Mouse (Mus musculus) embryonic facial prominence, embryonic 13.5 days (tissue): ENCODE results near the gene Iqgap2. TPM values are rescaled to one million over a fixed set of nuclear protein-coding genes. Genes with fewer than 3 reads are reported as not detected.

Experiments
- ATAC-seq: fragments of 200-750 bp; cut with Nextera tagmentation; 2 replicates; pipeline ENCODE4 v1.8.0; 2017; ENCODE audit warnings: low read depth; ENCODE audit not compliant: insufficient number of reproducible peaks, insufficient read depth, low FRiP score, low TSS enrichment
- H3K27ac ChIP-seq: fragments of 300-500 bp; sonication (generic); 2 replicates; pipeline ENCODE4 v1.5.1; 2015; ENCODE audit warnings: moderate library complexity, mild to moderate bottlenecking, inconsistent platforms
- H3K27me3 ChIP-seq: fragments of 300-500 bp; sonication (generic); 2 replicates; pipeline ENCODE4 v1.6.1; 2015; ENCODE audit warnings: mild to moderate bottlenecking, inconsistent platforms
- H3K36me3 ChIP-seq: fragments of 300-500 bp; sonication (generic); 2 replicates; pipeline ENCODE4 v1.6.1; 2015; ENCODE audit warnings: mild to moderate bottlenecking, inconsistent platforms
- H3K4me1 ChIP-seq: fragments of 300-500 bp; sonication (generic); 2 replicates; pipeline ENCODE4 v1.6.1; 2015; ENCODE audit warnings: inconsistent platforms
- H3K4me2 ChIP-seq: fragments of 300-500 bp; sonication (generic); 2 replicates; pipeline ENCODE4 v1.6.1; 2015; ENCODE audit warnings: moderate library complexity, mild to moderate bottlenecking, inconsistent platforms
- H3K4me3 ChIP-seq: fragments of 300-500 bp; sonication (generic); 2 replicates; pipeline ENCODE4 v1.5.1; 2015; ENCODE audit warnings: mild to moderate bottlenecking, inconsistent platforms
- H3K9ac ChIP-seq: fragments of 300-500 bp; sonication (generic); 2 replicates; pipeline ENCODE4 v1.6.1; 2015; ENCODE audit warnings: mild to moderate bottlenecking, inconsistent platforms
- H3K9me3 ChIP-seq: fragments of 300-500 bp; sonication (generic); 2 replicates; pipeline ENCODE4 v1.6.1; 2016; ENCODE audit warnings: inconsistent platforms
- WGBS: fragments of 180-500 bp; shearing (Covaris S2); methylation state at CpG from one replicate; pipeline ENCODE4 v1.1.7; 2015; ENCODE audit warnings: mixed read lengths; 5-methylcytosine and 5-hydroxymethylcytosine counted together
- polyA plus RNA-seq: library from polyadenylated mRNA; unstranded; fragments of >200 nt; fragmentation: Nextera tagmentation; extraction: Ambion mirVana; gene quantifications from 2 replicates; pipeline ENCODE4 v1.2.1, GENCODE M21; 2015

Iqgap2 gene
- polyA plus RNA-seq, 1 experiment from 2014 or later = 15.1 TPM

- no peak overlapping the region for H3K4me3 ChIP-seq
- H3K9me3 ChIP-seq = 0 out of 2 replicates have a peak, but pooled peaks cover 4% of the 10 kb centered on the region
- 71% methylated on average over 6 of the region's 6 CpGs for WGBS
- H3K4me2 ChIP-seq = no peak overlapping the region
- no peak overlapping the region for H3K27ac ChIP-seq
- H3K27me3 ChIP-seq = no peaks in the 10 kb centered on the region
- 0 out of 2 replicates have a peak, but pooled peaks cover 5% of the 10 kb centered on the region for H3K4me1 ChIP-seq
- ATAC-seq = no peak
- no peak overlapping the region for H3K9ac ChIP-seq
- H3K36me3 ChIP-seq = no peaks in the 10 kb centered on the region
Observed at GRCm38 (mm10) chr13:95826178-95826577, 65.5 kb downstream of the Iqgap2 start.

- Histone ChIP-seq H3K27ac (no peak overlapping the region), H3K9me3 (0 out of 2 replicates have a peak, but pooled peaks cover 4% of the 10 kb centered on the region), H3K4me1 (peaks cover 10% of the 10 kb centered on the region), H3K36me3 (no peaks in the 10 kb centered on the region), H3K4me2 (no peak overlapping the region), H3K4me3 (no peak overlapping the region), H3K27me3 (no peaks in the 10 kb centered on the region), H3K9ac (no peak overlapping the region)
- 74% methylated on average over 6 of the region's 6 CpGs for WGBS
- ATAC-seq = no peak
Observed at GRCm38 (mm10) chr13:95822918-95823317, 68.8 kb downstream of the Iqgap2 start.

DNA sequence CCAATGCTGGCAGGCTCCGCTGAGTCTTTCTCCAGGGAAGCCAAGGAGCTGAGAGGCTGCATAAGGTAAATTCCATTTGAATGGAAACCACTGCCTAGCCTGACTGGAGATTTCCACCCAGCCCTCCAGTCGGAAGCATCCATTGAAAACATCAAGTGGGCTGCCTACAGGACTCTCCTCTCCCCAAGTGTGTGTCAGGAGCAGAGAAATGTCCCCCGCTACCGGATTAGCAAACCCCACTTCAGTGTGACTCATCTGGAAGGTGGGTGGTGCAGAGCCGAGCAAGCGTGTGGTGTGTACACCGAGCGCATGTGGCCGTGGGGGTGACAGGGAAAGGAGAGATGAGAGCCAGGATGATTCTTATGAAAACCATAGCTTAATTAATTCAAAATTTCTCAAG is 71.7 kb downstream of the Iqgap2 start:
- Histone ChIP-seq H3K27me3 (no peaks in the 10 kb centered on the region), H3K9ac (no peak overlapping the region), H3K9me3 (0 out of 2 replicates have a peak, but pooled peaks cover 2% of the 10 kb centered on the region), H3K4me2 (no peak overlapping the region), H3K36me3 (no peaks in the 10 kb centered on the region), H3K4me3 (no peak overlapping the region), H3K4me1 (peaks cover 17% of the 10 kb centered on the region), H3K27ac (no peak overlapping the region; the same call in 1 of the 2 replicates)
- 86% methylated on average over 9 of the region's 9 CpGs for WGBS
- ATAC-seq = no peak

GRCm38 (mm10) chr13:95818941-95819340 is 72.8 kb downstream of the Iqgap2 start:
- no peak overlapping the region for H3K9ac ChIP-seq
- H3K4me3 ChIP-seq = no peak overlapping the region
- no peak overlapping the region for H3K27ac ChIP-seq
- H3K4me2 ChIP-seq = no peak overlapping the region
- H3K36me3 ChIP-seq = no peaks in the 10 kb centered on the region
- no peak for ATAC-seq
- H3K27me3 ChIP-seq = no peaks in the 10 kb centered on the region
- WGBS = 89% methylated on average over 4 of the region's 4 CpGs
- no peaks in the 10 kb centered on the region for H3K9me3 ChIP-seq
- H3K4me1 ChIP-seq = peaks cover 17% of the 10 kb centered on the region

DNA sequence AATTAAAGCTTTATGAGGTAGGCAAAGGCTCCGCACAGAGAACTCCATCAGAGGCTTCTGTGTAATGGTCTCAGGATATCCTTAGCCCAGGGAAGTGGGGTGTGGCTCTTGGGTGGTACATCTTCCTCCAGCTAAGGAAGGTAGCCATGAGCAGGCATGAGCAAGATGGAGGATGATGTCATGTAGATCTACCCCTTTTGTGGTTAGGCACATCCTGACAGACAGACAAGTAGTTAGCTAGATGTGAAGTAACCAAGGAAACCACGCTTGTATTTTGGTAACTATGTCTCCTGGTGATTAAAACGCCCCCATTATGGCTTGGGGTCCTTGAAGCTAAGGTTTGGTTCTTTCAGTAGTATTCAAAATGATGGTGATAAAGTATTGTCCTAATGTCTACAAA is 78.1 kb downstream of the Iqgap2 start:
- no peak for ATAC-seq
- 92% methylated on average over 3 of the region's 3 CpGs for WGBS
- Histone ChIP-seq H3K4me3 (no peak overlapping the region), H3K27ac (no peak overlapping the region), H3K9me3 (no peaks in the 10 kb centered on the region), H3K4me1 (peaks cover 12% of the 10 kb centered on the region), H3K27me3 (no peaks in the 10 kb centered on the region), H3K9ac (no peak overlapping the region), H3K4me2 (no peak overlapping the region), H3K36me3 (no peaks in the 10 kb centered on the region)

DNA sequence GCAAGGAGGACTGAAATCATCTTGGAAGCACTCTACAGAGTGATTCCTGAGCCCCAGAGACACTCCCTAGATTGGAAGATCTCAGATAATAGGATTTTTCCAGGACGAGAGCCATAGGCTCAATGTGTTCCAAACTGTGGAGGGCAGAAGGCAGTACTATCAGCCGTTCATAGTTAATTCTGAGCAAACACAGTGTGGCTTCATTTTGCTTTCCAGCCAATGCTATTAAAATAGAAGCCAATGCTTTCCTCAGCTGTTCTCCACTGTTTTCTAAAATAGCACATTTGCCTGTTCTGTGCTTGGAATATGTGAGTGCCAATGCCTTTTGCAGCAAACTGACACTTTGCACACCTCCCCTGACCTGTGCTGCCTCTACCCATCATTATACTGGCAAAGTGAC is 80.9 kb downstream of the Iqgap2 start:
- Histone ChIP-seq H3K4me2 (no peak overlapping the region), H3K9ac (no peak overlapping the region), H3K4me1 (peaks cover 6% of the 10 kb centered on the region; the same call in 1 of the 2 replicates), H3K27me3 (no peaks in the 10 kb centered on the region), H3K36me3 (no peaks in the 10 kb centered on the region), H3K9me3 (no peaks in the 10 kb centered on the region), H3K4me3 (no peak overlapping the region), H3K27ac (no peak overlapping the region)
- WGBS = 78% methylated on average over 2 of the region's 2 CpGs
- ATAC-seq = no peak

- Histone ChIP-seq H3K27ac (no peak overlapping the region), H3K4me2 (no peak overlapping the region), H3K4me1 (peaks cover 6% of the 10 kb centered on the region; the same call in 1 of the 2 replicates), H3K4me3 (no peak overlapping the region), H3K9ac (no peak overlapping the region), H3K27me3 (no peaks in the 10 kb centered on the region), H3K36me3 (no peaks in the 10 kb centered on the region), H3K9me3 (no peaks in the 10 kb centered on the region)
- WGBS = 24% methylated on average over 5 of the region's 5 CpGs
- ATAC-seq = peak; percentile 73
Observed at GRCm38 (mm10) chr13:95807106-95807750, 84.5 kb downstream of the Iqgap2 start.

GRCm38 (mm10) chr13:95805469-95806166 is 86.1 kb downstream of the Iqgap2 start:
- Histone ChIP-seq H3K4me3 (no peak overlapping the region), H3K36me3 (no peaks in the 10 kb centered on the region), H3K4me1 (peaks cover 19% of the 10 kb centered on the region), H3K4me2 (no peak overlapping the region), H3K27ac (no peak overlapping the region), H3K9me3 (no peaks in the 10 kb centered on the region), H3K27me3 (no peaks in the 10 kb centered on the region), H3K9ac (no peak overlapping the region)
- no peak for ATAC-seq
- WGBS = 55% methylated on average over 13 of the region's 13 CpGs

- Histone ChIP-seq H3K27ac (no peak overlapping the region), H3K4me2 (no peak overlapping the region), H3K9ac (no peak overlapping the region), H3K4me1 (peaks cover 20% of the 10 kb centered on the region), H3K27me3 (no peaks in the 10 kb centered on the region), H3K9me3 (no peaks in the 10 kb centered on the region), H3K36me3 (no peaks in the 10 kb centered on the region), H3K4me3 (no peak overlapping the region)
- WGBS = 90% methylated on average over 6 of the region's 6 CpGs
- no peak for ATAC-seq
Observed at GRCm38 (mm10) chr13:95804113-95804512, 87.6 kb downstream of the Iqgap2 start.

- no peaks in the 10 kb centered on the region for H3K27me3 ChIP-seq
Observed at GRCm38 (mm10) chr13:95800925-95801324, 90.8 kb downstream of the Iqgap2 start.

GRCm38 (mm10) chr13:95799322-95799721 is 92.4 kb downstream of the Iqgap2 start:
- Histone ChIP-seq H3K4me2 (no peak overlapping the region), H3K27me3 (no peaks in the 10 kb centered on the region), H3K36me3 (no peaks in the 10 kb centered on the region), H3K9ac (no peak overlapping the region), H3K4me3 (no peak overlapping the region), H3K27ac (no peak overlapping the region), H3K9me3 (no peaks in the 10 kb centered on the region), H3K4me1 (peaks cover 24% of the 10 kb centered on the region)
- WGBS = 91% methylated on average over 4 of the region's 4 CpGs
- no peak for ATAC-seq

More at GRCm38 (mm10) chr13:95800925-95801324, 90.8 kb downstream of the Iqgap2 start:
- Histone ChIP-seq H3K9me3 (no peaks in the 10 kb centered on the region), H3K4me2 (no peak overlapping the region), H3K36me3 (no peaks in the 10 kb centered on the region), H3K4me1 (peaks cover 21% of the 10 kb centered on the region), H3K4me3 (no peak overlapping the region), H3K9ac (no peak overlapping the region), H3K27ac (peak overlapping the region; percentile 41; the same call in 1 of the 2 replicates)
- ATAC-seq = peak; percentile 72; the same call in 1 of the 2 replicates
- 57% methylated on average over 9 of the region's 9 CpGs for WGBS

- no peak overlapping the region for H3K4me3 ChIP-seq
- no peaks in the 10 kb centered on the region for H3K9me3 ChIP-seq
- H3K4me1 ChIP-seq = peaks cover 24% of the 10 kb centered on the region
- H3K36me3 ChIP-seq = no peaks in the 10 kb centered on the region
- 0 out of 2 replicates have a peak overlapping the region, but pooled peaks have one; percentile 5 for H3K27ac ChIP-seq
- H3K4me2 ChIP-seq = no peak overlapping the region
- no peak overlapping the region for H3K9ac ChIP-seq
- no peaks in the 10 kb centered on the region for H3K27me3 ChIP-seq
- whole genome bisulfite sequencing = 43% methylated on average over 6 of the region's 6 CpGs
- no peak for ATAC-seq
Observed at GRCm38 (mm10) chr13:95798721-95799120, 93.0 kb downstream of the Iqgap2 start.
